Mouse (Mus musculus) ovary, postnatal 10 days (tissue): ENCODE data around the gene Prickle3.
"Not testable (repeated sequence)": the region's sequence is repeated elsewhere in the genome, so short reads cannot be mapped to it uniquely, and the experiment has no call there.

ENCODE experiments used
- DNase-seq: peaks from one replicate; pipeline ENCODE4 v3.0.0; 2022; ENCODE audit warnings: low spot score

Gene Prickle3

DNA sequence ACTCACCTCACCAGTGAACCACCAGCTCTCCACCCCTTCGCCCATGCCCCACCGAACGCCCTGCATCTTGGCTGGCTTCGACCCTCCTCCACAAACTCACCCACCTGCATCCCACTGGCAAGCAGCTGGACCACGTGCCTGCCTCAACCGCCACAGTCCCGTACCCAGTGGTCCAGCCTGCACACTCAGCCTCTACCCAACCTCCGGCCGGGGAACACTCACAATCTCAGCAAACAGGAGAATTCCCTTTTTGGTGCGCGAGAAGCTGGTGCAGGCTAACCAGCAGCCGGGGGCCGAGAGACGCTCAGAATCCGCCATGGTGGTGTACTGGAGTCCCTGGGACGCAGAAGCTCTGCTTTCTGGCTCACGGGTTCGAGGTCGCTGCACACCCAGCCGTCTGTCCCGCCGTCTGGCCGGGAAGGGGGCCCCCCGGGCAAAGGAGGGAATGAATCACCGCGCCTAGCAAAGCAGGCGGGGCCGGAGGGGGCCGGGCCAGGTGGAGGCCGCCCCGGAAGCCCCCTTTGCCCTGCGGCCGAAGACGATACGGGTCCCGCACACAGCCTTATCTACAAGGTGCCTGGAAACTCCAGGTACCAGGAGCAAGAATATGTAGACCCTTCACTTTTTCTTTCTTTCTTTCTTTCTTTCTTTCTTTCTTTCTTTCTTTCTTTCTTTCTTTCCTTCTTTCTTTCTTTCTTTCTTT, 14.0 kb downstream of the Prickle3 start, which contains the start of gene Plp2:
Plp2 (minus strand) TSS at position 470 of the 703 bp plus-strand sequence.
- no peak for DNase-seq

DNA sequence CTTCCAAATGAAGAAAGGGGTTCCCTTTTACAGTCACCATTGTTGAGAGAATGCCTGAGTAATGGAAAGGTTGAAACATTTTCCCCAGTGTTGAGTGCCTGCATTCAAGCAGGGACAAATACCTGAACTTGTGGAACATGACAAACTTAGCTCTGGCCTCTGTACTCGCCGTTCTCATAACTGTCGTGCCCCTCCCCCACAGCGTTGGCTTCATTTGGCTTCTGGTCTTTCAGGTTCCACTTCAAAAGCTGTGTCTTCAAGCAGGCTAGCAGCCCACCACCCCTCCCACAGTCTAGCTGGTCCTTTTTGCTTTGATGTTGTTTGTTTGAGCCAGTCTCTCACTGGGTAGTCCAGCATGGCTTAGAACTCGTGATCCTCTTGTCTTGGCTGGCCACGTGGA, 15.7 kb downstream of the Prickle3 start:
- no peak for DNase-seq

DNA sequence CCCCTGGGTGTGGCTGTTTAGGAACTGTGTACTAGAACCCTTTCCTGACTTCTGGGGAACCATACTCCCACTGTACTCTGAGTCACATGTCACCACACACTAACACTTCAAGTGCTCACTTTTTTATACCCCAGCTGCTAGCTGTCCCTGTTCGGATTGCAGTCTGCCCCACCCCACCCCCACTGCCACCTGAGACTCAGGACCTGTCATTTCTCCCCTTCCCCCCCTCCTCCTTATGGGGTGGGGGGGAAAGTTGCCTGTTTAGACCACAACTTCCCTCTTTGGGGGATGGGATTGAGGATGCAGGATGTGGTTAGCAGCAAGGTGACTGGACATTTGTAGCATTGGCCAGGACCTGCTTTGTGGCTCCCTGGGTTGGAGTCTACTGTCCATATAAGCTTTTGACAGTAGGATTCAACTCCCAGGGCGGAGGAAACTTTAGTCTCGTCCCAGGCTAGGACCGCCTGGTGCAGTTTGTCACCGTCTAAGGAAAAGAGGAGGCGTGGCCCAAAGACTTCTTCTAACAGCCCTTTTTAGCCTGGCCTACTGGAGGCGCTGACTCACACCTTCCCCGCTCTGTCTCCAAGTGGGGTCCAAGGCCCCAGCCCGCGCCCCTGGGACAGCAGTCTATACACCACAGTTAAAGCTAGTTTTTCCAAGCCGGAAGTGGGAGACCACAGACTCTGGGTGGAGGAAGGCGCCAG, 16.7 kb downstream of the Prickle3 start:
- no peak for DNase-seq

GRCm38 (mm10) chrX:7674284-7675000, 17.4 kb downstream of the Prickle3 start:
- no peak for DNase-seq

DNA sequence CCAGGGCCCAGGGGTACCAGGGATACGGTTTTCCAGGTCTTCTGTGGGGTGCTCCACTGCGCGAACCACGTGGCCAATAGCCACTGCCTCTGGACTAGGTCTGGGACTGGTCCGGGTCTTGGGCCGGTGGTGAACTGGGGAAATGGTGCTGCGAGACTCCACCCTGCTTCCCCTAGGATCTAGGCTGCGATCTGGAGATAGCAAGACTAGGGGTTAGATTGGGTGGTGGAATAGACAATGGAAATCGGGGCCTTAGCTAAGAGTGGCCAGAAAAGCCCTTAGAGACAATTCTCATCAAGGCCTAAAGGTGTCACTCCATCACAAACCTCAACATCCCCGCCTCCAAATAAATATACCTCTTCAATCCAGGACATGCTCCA, 17.9 kb downstream of the Prickle3 start:
- no peak for DNase-seq

DNA sequence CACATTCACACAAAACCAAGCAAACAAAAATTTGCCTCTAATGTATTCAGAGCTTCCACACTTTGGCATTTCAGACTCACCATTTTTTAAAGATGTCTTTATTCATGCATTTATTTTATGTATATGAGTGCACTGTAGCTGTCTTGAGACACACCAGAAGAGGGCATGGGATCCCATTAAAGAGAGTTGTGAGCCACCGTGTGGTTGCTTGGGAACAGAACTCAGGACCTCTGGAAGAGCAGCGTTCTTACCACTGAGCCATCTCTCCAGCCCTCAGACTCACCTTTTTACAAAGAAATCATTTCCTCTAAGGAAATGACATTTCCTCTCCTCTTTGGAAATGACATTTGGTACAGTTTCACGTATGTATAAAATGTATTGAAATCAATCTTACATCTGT, 21.9 kb downstream of the Prickle3 start:
- no peak for DNase-seq

GRCm38 (mm10) chrX:7679405-7680056, 22.5 kb downstream of the Prickle3 start:
- peak; percentile 69 for DNase-seq

DNA sequence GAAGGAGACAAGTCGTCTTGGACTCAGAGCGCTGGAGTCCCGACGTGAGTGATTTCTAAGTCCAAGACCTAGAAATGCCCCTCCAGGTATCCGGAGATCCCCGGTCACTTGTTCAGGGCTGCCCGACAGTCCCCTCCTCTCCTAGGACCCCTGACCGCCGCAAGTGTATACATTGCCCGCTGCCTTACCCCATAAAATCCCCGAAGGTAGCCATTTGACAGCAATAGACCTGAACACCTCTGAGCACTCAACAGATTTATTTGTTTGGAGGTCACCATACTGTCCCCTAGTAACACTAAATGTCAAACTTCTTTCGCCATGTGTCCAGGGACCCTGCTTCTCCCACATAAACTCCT, 23.0 kb downstream of the Prickle3 start:
- no peak for DNase-seq

DNA sequence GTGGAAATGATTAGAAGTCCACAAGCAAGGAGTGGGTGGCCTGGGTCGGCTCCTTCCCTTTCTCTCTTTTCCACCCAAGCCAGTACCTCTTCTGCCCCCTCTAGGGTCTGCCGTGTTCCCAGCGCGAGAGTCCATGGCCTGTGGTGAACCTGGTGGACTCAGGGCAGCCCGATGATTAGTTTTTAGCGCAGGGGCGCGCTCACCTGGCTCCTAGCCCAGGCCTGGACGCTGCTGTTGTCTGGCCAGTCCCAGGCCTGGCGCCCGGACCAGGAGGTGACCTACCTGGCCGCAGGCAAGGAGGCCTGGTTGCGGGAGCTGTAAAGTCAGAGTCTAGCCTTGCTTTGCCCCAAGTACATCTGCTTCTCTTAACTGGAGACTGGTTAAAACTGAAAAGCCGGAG, 23.8 kb downstream of the Prickle3 start, which contains the start of gene Magix:
Magix (minus strand) TSS at position 388 of the 400 bp plus-strand sequence.
- no peak for DNase-seq

DNA sequence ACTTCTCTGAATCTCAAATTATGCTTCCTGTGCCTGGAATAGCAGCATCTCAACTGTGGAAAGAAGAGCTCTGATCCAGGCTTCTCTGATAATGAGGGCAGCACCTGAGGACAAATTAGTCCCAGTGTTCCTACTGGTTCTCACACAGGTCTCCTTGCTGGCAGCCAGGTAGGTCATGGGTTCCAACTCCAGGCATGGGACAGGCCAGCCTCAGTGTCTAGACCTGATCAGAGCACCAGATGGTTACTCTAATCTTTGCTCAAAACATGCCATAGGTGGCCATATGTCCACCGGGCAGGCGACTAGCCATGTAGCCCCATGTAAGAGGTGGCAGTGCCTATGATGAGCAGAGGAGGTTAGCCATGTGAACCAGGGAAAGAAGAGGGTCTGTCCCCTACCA, 31.3 kb downstream of the Prickle3 start:
- no peak for DNase-seq

GRCm38 (mm10) chrX:7690486-7690885, 33.4 kb downstream of the Prickle3 start:
- DNase-seq, result no peak

GRCm38 (mm10) chrX:7692862-7693261, 35.8 kb downstream of the Prickle3 start:
- no peak for DNase-seq

DNA sequence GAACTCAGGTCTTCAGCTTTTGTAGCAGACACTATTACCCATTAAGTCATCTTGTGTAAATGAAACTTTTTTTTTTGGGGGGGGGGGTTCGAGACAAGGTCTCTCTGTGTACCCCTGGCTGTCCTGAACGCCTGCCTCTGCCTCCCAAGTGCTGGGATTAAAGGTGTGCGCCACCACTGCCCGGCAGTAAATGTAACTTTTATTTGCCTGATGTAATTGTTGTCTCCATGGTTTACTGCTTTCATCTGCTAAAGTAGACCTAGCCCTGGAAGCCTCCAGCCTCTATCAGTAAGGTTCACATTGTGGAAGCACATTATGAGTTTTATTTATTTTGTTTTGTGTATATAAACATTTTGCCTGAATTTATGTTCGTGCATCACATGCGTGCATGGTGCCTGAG, 39.5 kb downstream of the Prickle3 start:
- DNase-seq, result no peak

- DNase-seq, result peak; percentile 12
Measured at GRCm38 (mm10) chrX:7696954-7697381, 39.9 kb downstream of the Prickle3 start, which contains the start of gene Gpkow. Gene Gpkow (plus strand): TSS chrX:7697131.

GRCm38 (mm10) chrX:7713764-7714134, 56.7 kb downstream of the Prickle3 start:
- not testable (repeated sequence) for DNase-seq

GRCm38 (mm10) chrX:7714135-7714899, 57.3 kb downstream of the Prickle3 start, which contains the start of gene Wdr45:
Gene Wdr45 (plus strand): TSS chrX:7714333.
- peak; percentile 52 for DNase-seq

DNA sequence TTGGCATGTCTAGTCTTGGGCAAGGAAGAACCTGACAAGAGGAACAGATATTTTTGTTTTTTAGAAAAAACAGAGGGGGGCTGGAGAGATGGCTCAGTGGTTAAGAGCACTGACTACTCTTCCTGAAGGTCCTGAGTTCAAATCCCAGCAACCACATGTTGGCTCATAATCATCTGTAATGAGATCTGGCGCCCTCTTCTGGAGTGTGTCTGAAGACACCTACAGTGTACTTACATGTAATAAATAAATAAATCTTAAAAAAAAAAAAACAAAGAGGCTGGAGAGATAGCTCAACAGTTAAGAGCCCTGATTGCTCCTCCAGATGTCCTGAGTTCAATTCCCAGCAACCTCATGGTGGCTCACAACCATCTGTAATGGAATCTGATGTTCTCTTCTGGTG, 59.0 kb downstream of the Prickle3 start:
- not testable (repeated sequence) for DNase-seq
